Mouse (Mus musculus): ENCODE results near the gene Jazf1. TPM values are rescaled to one million over a fixed set of nuclear protein-coding genes. Genes with fewer than 3 reads are reported as not detected.

Gene Jazf1
- total and polyA plus RNA-seq, 2 experiments from 2014 or later: 35.2 to 56.1 TPM

- H3K27me3 ChIP-seq (ENCODE audit: insufficient read depth, low read length): no peaks in the 10 kb centered on the region
- H3K9ac ChIP-seq (replicated peaks; ENCODE audit: low read length): no peak overlapping the region
- no peak overlapping the region for H3K4me3 ChIP-seq (ENCODE audit: low read length)
- H3K27ac ChIP-seq: peak overlapping the region; percentile 34; the same call in 1 of the 2 replicates
- TF ChIP-seq CTCF (IDR thresholded peaks at IDR 0.05; ENCODE audit: low read depth): no peak
- whole genome bisulfite sequencing: 46% methylated on average over 9 of the region's 9 CpGs
- H3K36me3 ChIP-seq (ENCODE audit: insufficient read depth, low read length): no peaks in the 10 kb centered on the region
- no peak overlapping the region for H3K4me2 ChIP-seq (ENCODE audit: low read depth, low read length)
- DNase-seq (ENCODE audit: low spot score) (peak; percentile 11), ATAC-seq (peak; percentile 63; the same call in 1 of the 2 replicates)
- 0 out of 2 replicates have a peak, but pooled peaks cover 4% of the 10 kb centered on the region for H3K4me1 ChIP-seq (ENCODE audit: insufficient read depth, low read length)
- no peaks in the 10 kb centered on the region for H3K9me3 ChIP-seq (ENCODE audit: low read length)
Observed at GRCm38 (mm10) chr6:53014460-53015455, 53.7 kb downstream of the Jazf1 start.

DNA sequence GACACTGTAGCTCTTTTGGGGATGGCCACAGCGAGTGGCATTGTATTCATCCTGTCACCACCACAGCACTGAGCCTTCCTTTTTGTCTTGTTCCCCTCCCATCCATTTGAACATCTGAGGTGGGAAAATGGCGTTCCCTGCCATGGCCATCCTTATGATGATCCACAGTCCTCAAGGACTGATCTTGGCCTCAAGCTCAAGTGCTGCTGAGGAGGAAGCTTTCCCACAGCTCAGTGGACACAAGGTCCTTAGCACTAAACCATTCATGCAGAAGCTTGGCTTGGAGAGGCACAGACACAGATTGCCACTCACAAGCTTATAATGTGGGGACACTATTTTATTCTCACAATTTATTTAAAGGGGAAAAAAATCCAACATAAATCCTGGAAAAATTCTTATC, 58.1 kb downstream of the Jazf1 start:
- Histone ChIP-seq H3K27ac (no peak overlapping the region), H3K4me1 (ENCODE audit: insufficient read depth, low read length) (peaks cover 3% of the 10 kb centered on the region; the same call in 1 of the 2 replicates), H3K27me3 (ENCODE audit: insufficient read depth, low read length) (no peaks in the 10 kb centered on the region), H3K9ac (replicated peaks; ENCODE audit: low read length) (no peak overlapping the region), H3K4me3 (ENCODE audit: low read length) (no peak overlapping the region), H3K4me2 (ENCODE audit: low read depth, low read length) (no peak overlapping the region), H3K9me3 (ENCODE audit: low read length) (no peaks in the 10 kb centered on the region), H3K36me3 (ENCODE audit: insufficient read depth, low read length) (no peaks in the 10 kb centered on the region)
- no peak for TF ChIP-seq CTCF (IDR thresholded peaks at IDR 0.05; ENCODE audit: low read depth)
- WGBS: 89% methylated on average over 2 of the region's 2 CpGs
- ATAC-seq (no peak), DNase-seq (ENCODE audit: low spot score) (no peak)

GRCm38 (mm10) chr6:53006032-53006431, 62.4 kb downstream of the Jazf1 start:
- no peak overlapping the region for H3K9ac ChIP-seq (replicated peaks; ENCODE audit: low read length)
- no peak for TF ChIP-seq CTCF (IDR thresholded peaks at IDR 0.05; ENCODE audit: low read depth)
- WGBS: 67% methylated on average over 3 of the region's 3 CpGs
- no peak overlapping the region for H3K4me3 ChIP-seq (ENCODE audit: low read length)
- DNase-seq (ENCODE audit: low spot score): peak; percentile 40
- H3K4me2 ChIP-seq (ENCODE audit: low read depth, low read length): no peak overlapping the region
- no peaks in the 10 kb centered on the region; the same call in 1 of the 2 replicates for H3K4me1 ChIP-seq (ENCODE audit: insufficient read depth, low read length)
- no peaks in the 10 kb centered on the region for H3K9me3 ChIP-seq (ENCODE audit: low read length)
- H3K27ac ChIP-seq: peak overlapping the region; percentile 17; the same call in 1 of the 2 replicates
- H3K27me3 ChIP-seq (ENCODE audit: insufficient read depth, low read length): no peaks in the 10 kb centered on the region
- no peaks in the 10 kb centered on the region for H3K36me3 ChIP-seq (ENCODE audit: insufficient read depth, low read length)
- no peak for ATAC-seq

DNA sequence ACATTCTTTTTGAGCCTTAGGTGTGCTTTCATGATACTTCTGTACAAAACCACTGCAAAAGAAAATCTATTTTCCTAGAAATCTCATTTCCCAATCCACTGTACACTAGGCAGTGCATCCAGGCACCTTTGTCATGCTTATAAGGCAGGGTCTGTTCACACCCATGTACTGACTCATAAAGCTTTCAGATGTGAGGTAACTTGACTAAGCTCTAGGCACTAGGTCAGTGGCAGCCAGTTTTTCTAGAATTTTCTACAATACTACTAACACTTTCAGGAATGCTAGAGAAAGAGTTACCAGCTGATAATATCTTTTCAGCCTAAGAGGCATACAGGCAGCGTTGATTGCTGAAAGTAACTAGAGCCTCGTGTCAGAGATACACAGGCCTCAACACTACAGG, 62.9 kb downstream of the Jazf1 start:
- Histone ChIP-seq H3K4me2 (ENCODE audit: low read depth, low read length) (no peak overlapping the region), H3K9me3 (ENCODE audit: low read length) (no peaks in the 10 kb centered on the region), H3K27me3 (ENCODE audit: insufficient read depth, low read length) (no peaks in the 10 kb centered on the region), H3K9ac (replicated peaks; ENCODE audit: low read length) (no peak overlapping the region), H3K36me3 (ENCODE audit: insufficient read depth, low read length) (no peaks in the 10 kb centered on the region), H3K27ac (no peak overlapping the region), H3K4me3 (ENCODE audit: low read length) (no peak overlapping the region), H3K4me1 (ENCODE audit: insufficient read depth, low read length) (no peaks in the 10 kb centered on the region; the same call in 1 of the 2 replicates)
- ATAC-seq: no peak
- no peak for TF ChIP-seq CTCF (IDR thresholded peaks at IDR 0.05; ENCODE audit: low read depth)
- DNase-seq (ENCODE audit: low spot score): no peak
- 86% methylated on average over 2 of the region's 2 CpGs for WGBS

DNA sequence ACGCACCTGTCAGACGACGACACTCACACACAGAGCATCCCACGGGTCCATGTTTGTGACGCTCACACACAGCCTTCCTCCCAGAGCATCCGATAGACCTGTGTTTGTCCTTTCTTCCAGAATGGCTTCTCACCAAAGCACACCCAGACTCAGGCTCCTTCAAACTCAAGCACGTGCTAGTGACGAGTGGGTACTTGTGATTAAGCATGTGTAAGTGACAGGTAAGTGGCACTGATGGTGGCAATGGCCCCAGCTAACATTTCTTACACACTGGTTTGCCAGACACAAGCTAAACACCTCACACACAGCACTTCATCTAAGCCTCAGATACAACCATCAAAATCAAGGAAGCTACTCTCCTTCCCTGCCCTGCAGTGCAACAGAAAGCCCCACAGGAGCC, 77.6 kb downstream of the Jazf1 start:
- no peak overlapping the region for H3K9ac ChIP-seq (replicated peaks; ENCODE audit: low read length)
- DNase-seq (ENCODE audit: low spot score): no peak
- no peak for TF ChIP-seq CTCF (IDR thresholded peaks at IDR 0.05; ENCODE audit: low read depth)
- H3K4me1 ChIP-seq (ENCODE audit: insufficient read depth, low read length): no peaks in the 10 kb centered on the region
- H3K27me3 ChIP-seq (ENCODE audit: insufficient read depth, low read length): no peaks in the 10 kb centered on the region
- H3K9me3 ChIP-seq (ENCODE audit: low read length): no peaks in the 10 kb centered on the region
- no peak overlapping the region for H3K4me3 ChIP-seq (ENCODE audit: low read length)
- H3K27ac ChIP-seq: no peak overlapping the region
- no peaks in the 10 kb centered on the region for H3K36me3 ChIP-seq (ENCODE audit: insufficient read depth, low read length)
- no peak overlapping the region for H3K4me2 ChIP-seq (ENCODE audit: low read depth, low read length)
- WGBS: 87% methylated on average over 8 of the region's 8 CpGs
- ATAC-seq: no peak

- no peak for ATAC-seq
- TF ChIP-seq CTCF (IDR thresholded peaks at IDR 0.05; ENCODE audit: low read depth): no peak
- DNase-seq (ENCODE audit: low spot score): no peak
- Histone ChIP-seq H3K4me2 (ENCODE audit: low read depth, low read length) (no peak overlapping the region), H3K27me3 (ENCODE audit: insufficient read depth, low read length) (no peaks in the 10 kb centered on the region), H3K4me3 (ENCODE audit: low read length) (no peak overlapping the region), H3K27ac (no peak overlapping the region), H3K9ac (replicated peaks; ENCODE audit: low read length) (no peak overlapping the region), H3K4me1 (ENCODE audit: insufficient read depth, low read length) (no peaks in the 10 kb centered on the region), H3K36me3 (ENCODE audit: insufficient read depth, low read length) (no peaks in the 10 kb centered on the region), H3K9me3 (ENCODE audit: low read length) (no peaks in the 10 kb centered on the region)
- WGBS: 79% methylated on average over 6 of the region's 6 CpGs
Observed at GRCm38 (mm10) chr6:52987905-52988640, 80.4 kb downstream of the Jazf1 start.
